Mouse (Mus musculus) midbrain, embryonic 13.5 days (tissue): ENCODE data around the gene 1110032A03Rik. TPM values are rescaled to one million over a fixed set of nuclear protein-coding genes. Genes with fewer than 3 reads are reported as not detected.

ENCODE experiments used
- ATAC-seq: fragments of 200-750 bp; cut with Nextera tagmentation; 2 replicates; pipeline ENCODE4 v1.8.0; 2017; ENCODE audit warnings: mild to moderate bottlenecking, moderate TSS enrichment, moderate library complexity
- H3K27ac ChIP-seq: fragments of 300-500 bp; sonication (generic); 2 replicates; pipeline ENCODE4 v1.5.1; 2015; ENCODE audit warnings: inconsistent platforms, mild to moderate bottlenecking, moderate library complexity
- H3K27me3 ChIP-seq: fragments of 300-500 bp; sonication (generic); 2 replicates; pipeline ENCODE4 v1.6.1; 2015; ENCODE audit warnings: mild to moderate bottlenecking, inconsistent platforms
- H3K36me3 ChIP-seq: fragments of 300-500 bp; sonication (generic); 2 replicates; pipeline ENCODE4 v1.6.1; 2015; ENCODE audit warnings: mild to moderate bottlenecking, inconsistent platforms
- H3K4me1 ChIP-seq: fragments of 300-500 bp; sonication (generic); replicated peaks from 2 replicates; pipeline ENCODE4 v1.6.1; 2015; ENCODE audit warnings: inconsistent platforms
- H3K4me2 ChIP-seq: fragments of 300-500 bp; sonication (generic); replicated peaks from 2 replicates; pipeline ENCODE4 v1.6.1; 2015; ENCODE audit warnings: moderate library complexity, mild to moderate bottlenecking, inconsistent platforms
- H3K4me3 ChIP-seq: fragments of 300-500 bp; sonication (generic); replicated peaks from 2 replicates; pipeline ENCODE4 v1.5.1; 2015; ENCODE audit warnings: mild to moderate bottlenecking, inconsistent platforms
- H3K9ac ChIP-seq: fragments of 300-500 bp; sonication (generic); replicated peaks from 2 replicates; pipeline ENCODE4 v1.6.1; 2015; ENCODE audit warnings: mild to moderate bottlenecking, inconsistent platforms
- H3K9me3 ChIP-seq: fragments of 300-500 bp; sonication (generic); 2 replicates; pipeline ENCODE4 v1.6.1; 2016; ENCODE audit warnings: mild to moderate bottlenecking, inconsistent platforms
- WGBS: fragments of 180-500 bp; shearing (Covaris S2); methylation state at CpG from one replicate; pipeline ENCODE4 v1.1.7; 2015; 5-methylcytosine and 5-hydroxymethylcytosine counted together
- polyA plus RNA-seq: library from polyadenylated mRNA; unstranded; fragments of >200 nt; fragmentation: Nextera tagmentation; extraction: Ambion mirVana; gene quantifications from 2 replicates; pipeline ENCODE4 v1.2.1, GENCODE M21; 2015

Gene 1110032A03Rik
- polyA plus RNA-seq, 1 experiment from 2014 or later, result 59.9 TPM

DNA sequence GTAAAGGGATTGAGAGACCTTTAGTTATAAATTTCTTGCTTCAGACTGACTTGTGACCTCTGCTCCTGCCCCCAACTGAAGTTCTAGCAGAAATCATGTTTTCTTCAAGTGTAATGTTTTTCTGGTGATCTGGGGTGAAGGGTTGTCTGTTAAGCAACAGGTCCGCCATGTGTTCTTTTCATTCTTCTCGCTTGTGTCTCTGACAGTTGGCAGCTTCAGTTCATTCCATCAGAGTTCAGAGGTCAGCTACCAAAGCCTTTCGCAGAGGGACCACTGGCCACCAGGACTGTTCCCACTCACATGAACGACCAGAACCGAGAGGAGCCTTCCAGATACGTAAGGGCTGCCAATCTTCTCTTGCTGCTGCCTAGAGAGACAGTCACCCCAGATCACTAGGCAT lies 33.2 kb upstream of the 1110032A03Rik start:
- no peaks in the 10 kb centered on the region for H3K4me1 ChIP-seq
- H3K9me3 ChIP-seq, result no peaks in the 10 kb centered on the region
- no peak overlapping the region for H3K4me3 ChIP-seq
- no peaks in the 10 kb centered on the region for H3K27me3 ChIP-seq
- ATAC-seq, result no peak
- H3K27ac ChIP-seq, result no peak overlapping the region
- H3K4me2 ChIP-seq, result no peak overlapping the region
- WGBS, result 89% methylated on average over 6 of the region's 6 CpGs
- H3K9ac ChIP-seq, result no peak overlapping the region
- peaks cover 83% of the 10 kb centered on the region for H3K36me3 ChIP-seq

DNA sequence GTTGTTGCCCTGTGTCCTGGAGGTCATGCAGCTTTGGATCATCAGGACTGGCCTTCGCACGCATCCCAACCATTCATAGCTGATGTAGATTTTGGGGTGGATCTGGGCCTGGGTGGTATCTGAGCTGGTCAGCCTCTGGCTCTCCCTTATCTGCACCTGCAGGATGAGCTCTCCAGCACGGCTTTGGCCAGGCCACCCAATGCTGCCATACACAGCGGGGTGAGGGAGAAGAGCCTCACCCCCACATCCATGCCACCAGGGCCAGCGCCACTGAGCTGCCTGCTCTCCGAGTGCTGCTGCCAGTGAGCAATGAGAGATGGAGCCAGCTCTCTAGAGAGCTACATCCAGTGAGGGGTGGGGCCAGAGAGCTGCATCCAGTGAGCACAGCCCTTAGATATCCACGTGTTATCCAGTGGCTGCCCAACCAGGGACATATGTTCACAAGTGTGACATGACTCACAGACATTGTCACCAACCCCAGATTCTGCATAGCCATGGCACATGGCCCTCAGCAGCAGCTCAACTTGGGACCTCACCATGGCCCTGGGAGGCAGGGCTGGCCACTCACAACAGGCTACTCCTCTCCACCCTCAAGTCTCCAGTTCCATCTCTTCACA lies 27.8 kb upstream of the 1110032A03Rik start:
- Histone ChIP-seq H3K36me3 (peaks cover 85% of the 10 kb centered on the region), H3K9ac (no peak overlapping the region), H3K4me3 (no peak overlapping the region), H3K9me3 (no peaks in the 10 kb centered on the region), H3K4me2 (no peak overlapping the region), H3K27ac (no peak overlapping the region), H3K4me1 (no peaks in the 10 kb centered on the region), H3K27me3 (no peaks in the 10 kb centered on the region)
- 91% methylated on average over 7 of the region's 7 CpGs for WGBS
- ATAC-seq, result no peak

DNA sequence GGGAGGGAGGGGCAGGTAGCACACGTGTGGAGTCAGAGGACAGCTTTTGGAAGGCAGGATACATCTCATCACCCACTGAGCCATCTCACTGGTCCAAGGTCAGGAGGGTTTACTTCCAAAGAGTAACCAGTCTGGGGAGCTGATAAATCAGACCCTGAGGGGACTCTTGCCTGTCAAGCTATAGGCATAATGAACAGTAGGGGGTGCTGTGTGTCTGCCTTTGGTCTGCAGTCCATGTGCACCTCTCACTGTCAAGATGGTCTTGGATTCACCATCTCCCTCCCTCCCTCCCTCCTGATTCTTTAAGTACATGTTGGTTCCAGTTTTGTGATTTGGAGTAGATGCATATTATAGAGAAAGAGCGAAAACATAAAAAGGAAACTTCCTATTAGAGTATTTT lies 25.7 kb upstream of the 1110032A03Rik start:
- H3K27me3 ChIP-seq, result no peaks in the 10 kb centered on the region
- WGBS, result 69% methylated on average over 2 of the region's 2 CpGs
- H3K4me2 ChIP-seq, result no peak overlapping the region
- H3K9me3 ChIP-seq, result no peaks in the 10 kb centered on the region
- H3K36me3 ChIP-seq, result peaks cover 77% of the 10 kb centered on the region
- H3K4me1 ChIP-seq, result no peaks in the 10 kb centered on the region
- ATAC-seq, result no peak
- H3K4me3 ChIP-seq, result no peak overlapping the region
- no peak overlapping the region for H3K9ac ChIP-seq
- no peak overlapping the region for H3K27ac ChIP-seq

DNA sequence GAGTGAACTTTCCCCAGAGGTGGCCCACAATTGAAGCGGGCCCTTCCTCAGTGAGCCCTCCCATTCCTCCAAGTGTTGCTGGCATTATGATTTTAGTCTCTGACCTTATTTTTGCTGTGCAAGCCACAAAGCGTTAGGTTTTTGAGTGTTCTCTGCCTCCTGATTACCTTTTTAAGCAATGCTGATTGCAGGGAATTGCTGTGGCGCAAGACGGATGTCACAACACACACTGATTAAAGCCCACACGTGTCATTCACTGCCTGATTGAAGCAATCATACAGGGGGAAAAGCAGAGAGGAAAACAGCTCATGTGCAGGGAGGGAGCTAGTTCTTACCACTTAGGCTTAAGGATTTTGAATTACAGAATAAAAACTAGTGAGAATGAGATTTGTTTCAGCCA lies 23.0 kb upstream of the 1110032A03Rik start:
- ATAC-seq, result no peak
- H3K4me2 ChIP-seq, result no peak overlapping the region
- no peaks in the 10 kb centered on the region for H3K4me1 ChIP-seq
- no peak overlapping the region for H3K4me3 ChIP-seq
- H3K9me3 ChIP-seq, result no peaks in the 10 kb centered on the region
- H3K27ac ChIP-seq, result no peak overlapping the region
- WGBS, result 92% methylated on average over 5 of the region's 5 CpGs
- H3K9ac ChIP-seq, result no peak overlapping the region
- no peaks in the 10 kb centered on the region for H3K27me3 ChIP-seq
- peaks cover 69% of the 10 kb centered on the region for H3K36me3 ChIP-seq

DNA sequence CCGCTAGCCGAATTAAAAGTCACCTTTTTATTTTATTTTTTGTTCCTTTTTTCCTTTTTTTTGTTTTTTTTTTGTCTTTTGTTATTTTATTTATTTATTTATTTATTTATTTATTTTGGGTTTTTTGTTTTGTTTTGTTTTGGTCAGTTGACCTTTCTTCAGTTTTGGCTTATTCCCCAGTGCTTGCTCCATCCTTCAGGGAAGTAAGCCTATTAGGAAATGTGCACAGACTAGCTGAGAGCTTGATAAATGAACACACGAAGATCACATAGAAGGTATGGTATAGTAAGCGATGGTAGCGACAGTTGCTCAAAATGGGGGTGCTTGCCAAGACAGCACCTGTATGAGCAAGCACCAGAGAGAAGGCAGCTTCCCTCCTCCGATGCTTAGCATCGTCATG lies 22.3 kb upstream of the 1110032A03Rik start:
- H3K36me3 ChIP-seq, result peaks cover 65% of the 10 kb centered on the region
- H3K4me1 ChIP-seq, result no peaks in the 10 kb centered on the region
- 92% methylated on average over 7 of the region's 7 CpGs for WGBS
- no peaks in the 10 kb centered on the region for H3K27me3 ChIP-seq
- H3K27ac ChIP-seq, result no peak overlapping the region
- H3K9me3 ChIP-seq, result no peaks in the 10 kb centered on the region
- H3K4me3 ChIP-seq, result no peak overlapping the region
- ATAC-seq, result no peak
- H3K4me2 ChIP-seq, result no peak overlapping the region
- H3K9ac ChIP-seq, result no peak overlapping the region

DNA sequence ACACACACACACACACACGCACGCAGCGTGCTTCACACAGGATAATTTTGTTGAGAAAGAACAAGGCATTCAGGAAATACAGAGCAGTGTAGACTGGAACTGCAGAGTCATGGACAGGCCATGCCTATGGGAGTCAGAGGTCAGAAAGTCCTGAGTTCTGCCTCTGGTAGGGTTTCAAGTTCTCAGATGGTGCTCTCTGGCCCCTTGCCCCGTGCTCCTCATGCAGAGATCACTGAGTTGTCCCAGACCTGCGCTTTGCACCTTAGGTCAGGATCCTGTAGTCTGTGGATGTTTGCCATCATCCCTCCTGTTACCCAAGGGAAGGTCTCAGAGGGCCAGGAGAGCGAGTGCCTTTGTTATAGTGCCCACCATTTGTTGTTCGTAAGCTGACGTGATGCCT lies 21.5 kb upstream of the 1110032A03Rik start:
- Histone ChIP-seq H3K4me3 (no peak overlapping the region), H3K9ac (no peak overlapping the region), H3K36me3 (peaks cover 65% of the 10 kb centered on the region), H3K4me2 (no peak overlapping the region), H3K4me1 (no peaks in the 10 kb centered on the region), H3K27me3 (no peaks in the 10 kb centered on the region), H3K27ac (no peak overlapping the region), H3K9me3 (no peaks in the 10 kb centered on the region)
- WGBS, result 92% methylated on average over 8 of the region's 8 CpGs
- ATAC-seq, result no peak

DNA sequence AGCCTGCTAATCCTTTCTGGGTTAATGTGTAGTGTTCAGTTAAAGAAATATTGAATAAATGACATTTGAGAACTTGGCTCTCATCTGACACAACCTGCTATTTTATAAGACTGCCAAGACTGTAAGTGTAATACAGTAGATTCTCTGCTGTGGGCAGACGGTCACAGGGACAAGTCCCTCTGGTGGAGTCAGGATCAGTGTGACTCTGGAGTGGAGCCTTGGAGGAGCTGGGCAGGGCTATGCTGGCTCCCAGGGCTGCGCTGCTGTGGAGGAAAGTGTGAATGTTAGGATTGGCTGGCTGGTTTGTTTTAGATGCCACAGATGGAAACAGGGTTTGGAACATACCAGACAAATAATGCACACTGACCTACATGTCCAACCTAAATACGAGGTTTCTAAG lies 19.9 kb upstream of the 1110032A03Rik start:
- Histone ChIP-seq H3K36me3 (peaks cover 63% of the 10 kb centered on the region), H3K4me2 (no peak overlapping the region), H3K27ac (no peak overlapping the region), H3K9ac (no peak overlapping the region), H3K4me1 (no peaks in the 10 kb centered on the region), H3K27me3 (no peaks in the 10 kb centered on the region), H3K9me3 (no peaks in the 10 kb centered on the region), H3K4me3 (no peak overlapping the region)
- no peak for ATAC-seq
- 92% methylated on average over 3 of the region's 3 CpGs for WGBS

DNA sequence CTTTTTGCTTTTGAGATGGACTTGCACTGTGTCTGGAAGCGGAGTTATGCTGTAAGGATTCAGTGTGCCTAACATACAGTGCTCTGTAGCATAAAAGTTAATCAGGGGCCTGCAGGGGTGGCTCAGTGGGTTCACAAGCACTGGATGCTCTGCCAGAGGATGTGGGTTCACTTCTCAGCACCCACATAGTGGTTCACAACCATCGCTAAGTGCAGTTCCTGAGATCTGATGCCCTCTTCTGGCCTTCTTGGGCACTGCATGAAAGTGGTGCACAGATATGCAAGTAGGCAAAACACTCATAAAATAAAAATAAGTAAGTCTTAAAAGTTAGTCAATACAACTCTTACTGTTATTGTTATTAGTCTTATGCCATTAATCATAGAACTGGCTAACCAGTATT lies 6.8 kb upstream of the 1110032A03Rik start:
- 64% methylated on average over 2 of the region's 2 CpGs for WGBS
- no peaks in the 10 kb centered on the region for H3K4me1 ChIP-seq

DNA sequence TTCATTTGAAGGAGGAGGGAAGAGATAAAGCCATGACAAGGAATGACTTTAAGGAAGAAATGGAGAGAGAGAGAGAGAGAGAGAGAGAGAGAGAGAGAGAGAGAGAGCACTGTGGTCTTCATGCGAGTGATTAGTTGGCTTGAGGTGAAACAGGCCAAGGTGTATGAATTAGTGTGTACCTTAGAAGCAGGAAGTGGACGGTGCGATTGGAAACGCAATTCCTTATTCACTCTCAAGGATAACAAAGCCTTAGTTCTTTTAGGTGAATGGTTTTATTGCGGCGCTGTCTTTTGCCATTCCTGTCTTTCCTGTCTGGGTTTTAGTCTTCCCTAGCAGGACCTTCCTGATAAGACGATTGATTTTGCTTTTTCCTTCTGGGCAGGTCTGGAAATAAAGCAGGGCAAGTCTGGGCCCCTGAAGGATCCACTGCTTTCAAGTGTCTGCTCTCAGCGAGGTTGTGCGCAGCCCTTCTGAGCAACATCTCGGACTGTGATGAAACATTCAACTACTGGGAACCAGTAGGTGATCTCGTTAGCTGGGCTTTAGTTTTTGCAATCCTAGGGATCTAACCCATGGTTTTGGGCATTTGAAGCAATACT lies 941 bp upstream of the 1110032A03Rik start:
- Histone ChIP-seq H3K9ac (peak overlapping the region; percentile 86), H3K4me2 (peak overlapping the region; percentile 89), H3K36me3 (peaks cover 34% of the 10 kb centered on the region), H3K9me3 (no peaks in the 10 kb centered on the region), H3K4me1 (peaks cover 20% of the 10 kb centered on the region), H3K27ac (no peak overlapping the region), H3K4me3 (peak overlapping the region; percentile 90), H3K27me3 (no peaks in the 10 kb centered on the region)
- WGBS, result 69% methylated on average over 11 of the region's 11 CpGs
- ATAC-seq, result no peak

More for the DNA sequence above, 6.8 kb upstream of the 1110032A03Rik start:
- ATAC-seq, result no peak
- H3K9ac ChIP-seq, result no peak overlapping the region
- H3K9me3 ChIP-seq, result no peaks in the 10 kb centered on the region
- H3K36me3 ChIP-seq, result peaks cover 80% of the 10 kb centered on the region
- H3K27ac ChIP-seq, result no peak overlapping the region
- H3K27me3 ChIP-seq, result no peaks in the 10 kb centered on the region
- no peak overlapping the region for H3K4me3 ChIP-seq
- no peak overlapping the region for H3K4me2 ChIP-seq

DNA sequence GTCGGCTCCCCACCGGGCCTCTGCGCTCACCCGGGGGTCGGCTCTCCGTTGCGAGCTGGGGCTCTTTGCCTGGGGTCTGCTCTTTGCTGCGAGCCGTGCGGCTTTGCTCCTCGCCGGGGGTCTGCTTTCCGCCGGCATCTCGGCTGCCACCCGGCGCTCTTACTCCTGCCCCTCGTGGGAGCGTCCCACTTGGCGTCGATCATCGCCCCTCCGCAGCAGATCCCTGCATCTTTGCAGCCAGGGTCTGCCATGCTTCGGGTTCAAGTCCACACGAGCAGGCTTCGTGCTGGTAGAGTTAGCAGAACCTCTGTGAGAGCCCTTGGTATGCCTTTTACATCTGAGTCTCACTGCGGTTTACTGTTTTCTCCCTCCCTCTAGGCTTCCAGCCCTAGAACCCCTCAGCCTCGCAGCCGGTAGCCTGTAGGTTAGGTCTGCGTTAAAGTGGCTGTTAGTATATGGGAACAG lies 374 bp upstream of the 1110032A03Rik start:
- Histone ChIP-seq H3K27me3 (no peaks in the 10 kb centered on the region), H3K9ac (peak overlapping the region; percentile 86), H3K36me3 (peaks cover 29% of the 10 kb centered on the region), H3K4me1 (peaks cover 20% of the 10 kb centered on the region), H3K4me3 (peak overlapping the region; percentile 90), H3K27ac (peak overlapping the region; percentile 91), H3K9me3 (no peaks in the 10 kb centered on the region), H3K4me2 (peak overlapping the region; percentile 89)
- under 1% methylated on average over 29 of the region's 30 CpGs for WGBS
- no peak; the same call in none of the 2 replicates for ATAC-seq

DNA sequence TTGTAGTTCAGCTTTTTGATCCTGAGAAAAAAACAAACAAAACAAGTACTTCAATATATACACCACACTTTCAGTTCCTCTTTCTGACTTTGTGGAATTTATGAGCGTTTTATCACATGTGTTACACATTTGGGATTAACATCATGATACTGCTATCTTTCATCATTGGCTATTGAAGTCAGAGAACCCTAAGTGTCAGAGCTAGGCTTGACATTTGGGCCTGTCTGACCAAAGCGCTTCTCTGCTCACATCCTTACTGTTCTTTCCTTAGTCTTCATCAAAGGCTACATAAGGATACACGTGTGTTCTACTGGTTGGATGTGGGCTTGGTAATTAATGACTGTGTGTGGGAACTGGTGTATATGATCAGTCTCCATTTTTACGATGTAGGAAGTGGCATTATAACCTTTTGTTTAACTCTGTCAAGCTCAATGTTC lies 1.3 kb downstream of the 1110032A03Rik start:
- H3K9ac ChIP-seq, result peak overlapping the region; percentile 86
- no peak for ATAC-seq
- no peaks in the 10 kb centered on the region for H3K27me3 ChIP-seq
- peak overlapping the region; percentile 90 for H3K4me3 ChIP-seq
- 77% methylated on average over 4 of the region's 4 CpGs for WGBS
- peak overlapping the region; percentile 89 for H3K4me2 ChIP-seq
- H3K9me3 ChIP-seq, result no peaks in the 10 kb centered on the region
- H3K36me3 ChIP-seq, result peaks cover 13% of the 10 kb centered on the region
- peaks cover 29% of the 10 kb centered on the region for H3K4me1 ChIP-seq
- H3K27ac ChIP-seq, result peak overlapping the region; percentile 91

DNA sequence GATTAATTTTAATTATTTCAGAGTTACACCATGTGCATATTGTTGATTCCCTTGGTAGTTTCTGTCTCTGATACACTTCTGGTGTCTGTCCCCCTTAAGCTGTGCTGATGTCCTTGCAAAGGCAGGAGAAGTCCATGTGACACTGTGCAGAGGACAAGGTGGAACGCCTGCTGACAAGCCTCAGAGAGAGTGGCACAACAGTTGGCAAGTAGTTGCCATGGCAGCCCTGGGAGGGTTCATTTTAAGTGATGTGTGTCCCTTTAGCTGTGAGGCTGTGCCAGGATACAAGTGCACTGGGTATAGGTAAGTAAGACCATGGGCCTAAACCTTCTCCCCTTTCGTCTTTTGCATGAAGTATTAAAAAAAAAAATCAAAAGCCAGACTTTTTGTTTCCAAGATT lies 5.3 kb downstream of the 1110032A03Rik start:
- no peak for ATAC-seq
- no peak overlapping the region for H3K27ac ChIP-seq
- peaks cover 33% of the 10 kb centered on the region for H3K4me1 ChIP-seq
- H3K27me3 ChIP-seq, result no peaks in the 10 kb centered on the region
- H3K4me3 ChIP-seq, result no peak overlapping the region
- H3K36me3 ChIP-seq, result peaks cover 10% of the 10 kb centered on the region
- WGBS, result 80% methylated on average over 2 of the region's 2 CpGs
- H3K9me3 ChIP-seq, result no peaks in the 10 kb centered on the region
- no peak overlapping the region for H3K9ac ChIP-seq
- no peak overlapping the region for H3K4me2 ChIP-seq
